Mouse (Mus musculus): ENCODE results near the gene Olfr1006. TPM values are rescaled to one million over a fixed set of nuclear protein-coding genes. Genes with fewer than 3 reads are reported as not detected.

The Olfr1006 gene
- total RNA-seq (2023) = not detected

GRCm38 (mm10) chr2:85678667-85679066 is at the start of gene Olfr1006:
Gene Olfr1006 (minus strand): TSS chr2:85678767.

GRCm38 (mm10) chr2:85715119-85715518 is 36.6 kb upstream of the Olfr1006 start, which contains the start of gene Olfr1009:
Gene Olfr1009 (plus strand): TSS chr2:85715419.

GRCm38 (mm10) chr2:85689131-85689530 is 10.6 kb upstream of the Olfr1006 start, which contains the start of gene Olfr1008:
Gene Olfr1008 (plus strand): TSS chr2:85689431.

GRCm38 (mm10) chr2:85664355-85664754 is 14.2 kb downstream of the Olfr1006 start, which contains the start of gene Olfr154:
Gene Olfr154 (minus strand): TSS chr2:85664455.

GRCm38 (mm10) chr2:85650604-85651003 is 28.0 kb downstream of the Olfr1006 start, which contains the start of gene Olfr1002:
Gene Olfr1002 (minus strand): TSS chr2:85650704.

Other genes starting within 250 kb of the Olfr1006 start
- not detected for gene Olfr994, start 242.3 kb downstream of the Olfr1006 start, total RNA-seq (2023)
- gene Olfr995, start 235.1 kb downstream of the Olfr1006 start, total RNA-seq (2023) = not detected
- not detected for gene 4833423E24Rik, start 159.7 kb downstream of the Olfr1006 start, total RNA-seq (2023)
- gene Olfr996, start 99.6 kb downstream of the Olfr1006 start, total RNA-seq (2023) = not detected
- gene Olfr998, start 89.8 kb downstream of the Olfr1006 start, total RNA-seq (2023) = not detected
- gene Olfr1000, start 66.9 kb downstream of the Olfr1006 start, total RNA-seq (2023) = not detected
- gene Olfr1002, start 28.1 kb downstream of the Olfr1006 start, total RNA-seq (2023) = not detected
- not detected for gene Olfr154, start 14.3 kb downstream of the Olfr1006 start, total RNA-seq (2023)
- not detected for gene Olfr1008, start 10.7 kb upstream of the Olfr1006 start, total RNA-seq (2023)
- not detected for gene Olfr1009, start 36.7 kb upstream of the Olfr1006 start, total RNA-seq (2023)
- gene Olfr1012, start 84.0 kb upstream of the Olfr1006 start, total RNA-seq (2023) = not detected
- gene Olfr1013, start 88.3 kb upstream of the Olfr1006 start, total RNA-seq (2023) = not detected
- not detected for gene Olfr1014, start 93.9 kb upstream of the Olfr1006 start, total RNA-seq (2023)
- gene Olfr1015, start 103.2 kb upstream of the Olfr1006 start, total RNA-seq (2023) = not detected
- not detected for gene Olfr1016, start 123.8 kb upstream of the Olfr1006 start, total RNA-seq (2023)
- not detected for gene Olfr1018, start 139.7 kb upstream of the Olfr1006 start, total RNA-seq (2023)
- not detected for gene Olfr1019, start 166.7 kb upstream of the Olfr1006 start, total RNA-seq (2023)
- not detected for gene Olfr1020, start 168.3 kb upstream of the Olfr1006 start, total RNA-seq (2023)
- gene Olfr1022, start 189.8 kb upstream of the Olfr1006 start, total RNA-seq (2023) = not detected
- not detected for gene Olfr1023, start 206.9 kb upstream of the Olfr1006 start, total RNA-seq (2023)
- not detected for gene Olfr1024, start 226.3 kb upstream of the Olfr1006 start, total RNA-seq (2023)
- not detected for gene Olfr1025-ps1, start 236.4 kb upstream of the Olfr1006 start, total RNA-seq (2023)
- not detected for gene Olfr1026, start 242.8 kb upstream of the Olfr1006 start, total RNA-seq (2023)

Measured in CD8-positive naive resting alpha-beta T cell, adult 57 days (primary cell).